Mouse (Mus musculus) brown adipose tissue, adult 24 weeks (tissue): ENCODE data around the gene Pxn. TPM values are rescaled to one million over a fixed set of nuclear protein-coding genes. Genes with fewer than 3 reads are reported as not detected.

Source experiments
- H3K27ac ChIP-seq: fragments of 200-500 bp; replicated peaks from 2 replicates; pipeline ENCODE4 v1.5.1; 2012; ENCODE audit warnings: low read depth, mild to moderate bottlenecking, low read length
- H3K4me1 ChIP-seq: fragments of 200-500 bp; 2 replicates; pipeline ENCODE4 v1.6.1; 2012; ENCODE audit warnings: low read length, mixed read lengths; ENCODE audit not compliant: control insufficient read depth, insufficient read depth, insufficient read length
- H3K4me3 ChIP-seq: fragments of 200-500 bp; 2 replicates; pipeline ENCODE4 v1.5.1; 2012; ENCODE audit warnings: low read depth, mild to moderate bottlenecking, low read length, moderate library complexity; ENCODE audit not compliant: insufficient read depth
- polyA plus RNA-seq: library from polyadenylated mRNA; stranded (reverse); fragments of >200 nt; gene quantifications from 2 replicates; pipeline ENCODE4 v1.2.4, GENCODE M21; 2012; ENCODE audit not compliant: missing spikeins, insufficient read depth, insufficient read length

Gene Pxn
- polyA plus RNA-seq, 1 experiment: 10.6 TPM

DNA sequence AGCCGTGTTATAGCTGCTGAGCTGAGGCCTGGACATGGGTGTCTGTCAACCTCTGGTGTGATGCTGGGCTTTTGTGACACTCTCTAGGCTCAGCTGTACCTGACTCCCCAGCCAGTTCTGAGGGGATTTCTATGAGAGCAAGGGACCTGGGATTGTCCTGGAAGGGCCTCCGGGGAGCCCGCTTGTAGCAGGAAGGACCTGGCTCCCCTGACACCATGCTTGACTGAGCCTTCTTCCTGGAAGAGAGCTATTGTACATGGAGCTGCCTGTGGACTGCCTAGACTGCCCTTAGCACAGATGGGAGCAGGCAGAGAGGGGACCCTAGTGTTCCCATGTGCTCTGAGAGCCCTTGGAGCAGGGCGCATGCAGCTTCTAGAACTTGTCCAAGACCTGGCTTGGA is 18.9 kb downstream of the Pxn start:
- peaks cover 65% of the 10 kb centered on the region for H3K4me1 ChIP-seq
- no peak overlapping the region for H3K4me3 ChIP-seq
- H3K27ac ChIP-seq: peak overlapping the region; percentile 22; the same call in 1 of the 2 replicates

DNA sequence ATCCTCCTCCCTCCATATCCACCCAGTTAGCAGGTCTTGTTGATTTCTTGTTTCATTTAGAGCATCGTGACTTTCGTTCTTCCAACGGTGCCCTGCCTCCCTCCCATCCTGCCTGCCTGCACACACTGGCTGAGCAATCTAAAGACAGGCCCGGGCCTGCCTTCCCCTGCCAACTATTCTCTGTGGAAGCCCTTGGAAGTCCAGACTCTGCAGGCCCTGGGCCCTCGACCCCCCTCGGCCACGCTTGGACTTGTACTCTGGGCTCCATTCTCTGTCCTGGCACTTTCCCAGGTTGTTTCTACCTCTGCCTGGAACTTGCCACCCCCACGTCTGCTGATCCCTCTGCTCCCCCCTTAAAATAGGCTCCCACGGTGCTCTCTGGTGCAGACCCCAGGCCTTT is 19.5 kb downstream of the Pxn start:
- no peak overlapping the region for H3K27ac ChIP-seq

DNA sequence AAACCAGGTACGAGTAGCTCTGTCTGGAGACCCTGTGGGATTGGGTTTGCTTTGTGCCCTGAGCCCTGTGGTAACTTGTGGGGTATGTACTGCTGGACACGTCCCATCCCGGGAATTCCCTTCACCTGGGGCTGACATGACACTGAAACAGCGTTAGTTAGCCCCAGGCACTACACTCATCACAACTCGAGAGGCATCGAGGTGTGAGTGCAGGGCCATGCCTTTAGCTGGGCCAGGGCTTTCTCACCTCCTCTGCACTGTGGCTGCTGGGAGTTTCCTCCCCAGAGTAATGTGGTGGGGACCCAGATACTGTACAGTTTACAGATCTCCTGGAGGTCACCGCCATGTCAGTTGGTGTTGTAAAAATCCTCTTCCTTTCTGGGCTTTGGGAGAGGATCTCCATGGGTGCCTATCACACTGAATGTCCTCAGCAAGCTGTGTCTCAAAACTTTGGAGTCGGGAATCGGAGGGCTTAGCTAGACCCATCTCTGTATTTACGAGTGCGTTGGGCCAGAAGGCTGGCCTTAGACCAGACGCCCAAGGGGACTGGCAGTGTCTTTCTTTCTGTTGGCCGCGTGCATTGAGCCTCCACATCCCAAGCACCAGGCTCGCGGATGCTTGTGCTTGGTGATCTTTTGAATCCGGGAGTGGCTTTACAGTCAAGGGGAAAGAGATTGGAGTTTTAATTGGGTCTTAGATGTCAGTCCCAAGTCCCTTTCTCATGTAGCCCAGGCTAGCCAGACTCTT is 20.2 kb downstream of the Pxn start:
- Histone ChIP-seq H3K27ac (no peak overlapping the region), H3K4me3 (no peak overlapping the region), H3K4me1 (peaks cover 70% of the 10 kb centered on the region)

More for the DNA sequence above, 19.5 kb downstream of the Pxn start:
- Histone ChIP-seq H3K4me3 (no peak overlapping the region), H3K4me1 (peaks cover 68% of the 10 kb centered on the region)

DNA sequence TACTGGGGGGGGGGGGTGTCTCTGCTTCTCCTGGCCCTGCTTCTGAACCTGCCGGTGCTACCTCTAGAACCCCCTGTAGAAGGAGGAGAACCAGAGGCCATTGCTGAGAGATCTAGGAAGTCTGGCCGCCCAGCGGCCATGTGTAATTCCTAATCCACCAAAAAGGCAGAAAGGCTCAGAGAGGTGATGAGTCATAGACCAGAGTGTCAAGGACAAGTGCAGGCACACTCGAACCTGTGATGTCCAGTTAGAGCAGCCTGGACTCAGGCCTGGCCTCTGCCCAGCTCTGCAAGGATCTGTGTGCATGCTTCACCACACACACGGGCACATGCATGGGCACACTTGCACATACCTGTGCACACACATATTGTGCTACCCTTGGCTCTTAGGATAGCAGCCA is 21.7 kb downstream of the Pxn start:
- H3K4me1 ChIP-seq: peaks cover 73% of the 10 kb centered on the region
- H3K4me3 ChIP-seq: no peak overlapping the region
- H3K27ac ChIP-seq: no peak overlapping the region

DNA sequence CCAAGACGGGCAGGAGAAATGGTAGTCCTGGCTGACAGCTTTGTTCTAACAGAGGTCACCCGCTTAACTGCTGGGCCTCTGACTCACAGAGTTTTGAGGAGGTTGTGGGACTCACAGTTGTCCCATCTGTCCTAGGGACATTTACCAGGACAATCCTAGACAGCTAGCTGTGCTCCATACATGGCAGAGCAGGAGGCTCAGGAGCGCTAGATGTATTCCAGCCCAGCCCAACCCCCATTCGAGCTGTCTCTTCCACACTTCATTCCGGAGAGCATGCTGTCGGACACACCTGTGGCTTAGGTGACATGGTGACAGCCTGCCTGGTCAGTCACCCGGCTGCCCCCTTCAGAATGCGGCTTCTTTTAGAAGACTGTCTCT is 22.9 kb downstream of the Pxn start:
- H3K27ac ChIP-seq: peak overlapping the region; percentile 78
- H3K4me1 ChIP-seq: peaks cover 71% of the 10 kb centered on the region

DNA sequence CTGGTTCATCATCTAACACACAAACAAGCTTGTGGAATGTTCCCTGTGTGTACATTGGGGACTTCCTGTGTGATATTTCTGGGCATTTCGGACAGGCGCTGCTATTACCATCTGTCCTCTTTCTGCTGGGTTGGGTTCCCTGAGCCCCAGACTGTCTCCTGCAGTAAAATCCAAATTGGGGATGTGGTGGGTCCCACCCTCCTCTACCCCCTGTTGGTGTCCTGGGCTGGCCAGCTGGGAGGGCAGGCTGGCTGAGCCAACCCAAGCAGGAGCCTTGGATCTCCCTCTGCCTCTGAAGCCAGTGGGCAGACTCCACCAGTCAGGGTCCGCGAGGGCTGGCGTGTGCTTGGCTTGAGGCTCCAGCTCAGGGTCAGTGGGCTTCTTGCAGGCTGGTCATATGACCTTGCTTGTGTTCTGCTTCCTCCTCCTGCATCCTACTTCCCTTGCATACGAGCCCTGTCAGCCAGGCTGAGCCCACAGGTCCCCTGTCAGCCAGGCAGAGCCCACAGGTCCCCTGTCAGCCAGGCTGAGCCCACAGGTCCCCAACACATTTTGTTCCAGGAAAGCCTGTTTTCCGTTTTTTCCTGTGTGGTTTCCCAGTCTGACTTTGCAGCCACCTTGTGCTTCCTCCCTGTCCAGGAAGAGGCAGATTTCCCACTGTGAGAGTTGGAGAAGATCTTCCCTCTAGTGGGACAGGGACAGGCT is 23.4 kb downstream of the Pxn start:
- Histone ChIP-seq H3K4me3 (no peak overlapping the region), H3K27ac (peak overlapping the region; percentile 78), H3K4me1 (peaks cover 72% of the 10 kb centered on the region)

More for the DNA sequence above, 22.9 kb downstream of the Pxn start:
- no peak overlapping the region for H3K4me3 ChIP-seq

DNA sequence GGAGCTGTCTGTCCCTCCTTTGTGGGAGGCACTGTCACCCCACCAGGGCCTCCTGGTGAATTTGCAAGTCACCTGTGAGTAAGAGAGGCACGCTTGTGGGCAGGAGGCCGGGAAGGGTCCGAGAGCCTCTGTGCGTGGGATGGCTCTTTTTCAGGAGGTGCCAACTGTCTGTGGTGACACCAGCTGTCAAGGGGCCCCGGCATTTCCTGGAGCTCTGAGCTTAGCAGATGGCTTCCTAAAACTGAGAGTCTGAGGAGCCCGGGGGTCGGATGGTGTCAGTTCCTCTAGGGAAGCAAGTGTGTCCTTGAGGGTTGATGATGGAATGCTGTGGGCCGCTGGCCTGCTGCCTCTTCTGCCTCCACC is 24.0 kb downstream of the Pxn start:
- Histone ChIP-seq H3K4me1 (peaks cover 72% of the 10 kb centered on the region), H3K27ac (peak overlapping the region; percentile 78), H3K4me3 (no peak overlapping the region)

DNA sequence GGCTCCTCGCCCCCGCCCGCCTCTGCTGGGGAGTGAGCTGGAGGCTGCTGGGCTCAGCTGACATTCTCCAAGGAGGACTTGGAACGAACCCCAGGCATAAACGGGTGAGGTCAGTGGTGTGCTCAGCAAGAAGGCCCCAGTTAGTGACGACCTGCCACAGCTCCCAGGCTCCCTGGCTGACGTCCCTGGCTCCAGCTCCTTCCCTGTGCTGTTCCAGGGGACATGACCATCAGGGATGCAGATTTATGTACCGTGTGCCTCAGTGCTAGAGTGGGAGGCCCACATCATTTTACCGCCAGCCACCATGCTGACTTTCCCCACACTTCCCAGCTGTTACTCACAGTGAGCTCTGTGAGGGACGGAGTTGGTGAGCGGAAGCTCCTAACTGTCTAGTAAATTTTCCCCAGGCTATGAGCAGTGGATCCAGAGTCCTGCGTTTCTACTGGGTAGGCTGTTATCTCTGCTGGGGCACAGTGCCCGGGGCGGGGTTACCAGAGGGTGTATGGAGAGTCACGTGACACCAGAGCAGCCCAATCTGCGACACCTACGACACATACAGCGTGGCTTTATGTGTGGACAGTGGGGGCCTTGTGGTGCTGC is 25.3 kb downstream of the Pxn start:
- Histone ChIP-seq H3K4me3 (no peak overlapping the region), H3K27ac (peak overlapping the region; percentile 52), H3K4me1 (peaks cover 73% of the 10 kb centered on the region)

DNA sequence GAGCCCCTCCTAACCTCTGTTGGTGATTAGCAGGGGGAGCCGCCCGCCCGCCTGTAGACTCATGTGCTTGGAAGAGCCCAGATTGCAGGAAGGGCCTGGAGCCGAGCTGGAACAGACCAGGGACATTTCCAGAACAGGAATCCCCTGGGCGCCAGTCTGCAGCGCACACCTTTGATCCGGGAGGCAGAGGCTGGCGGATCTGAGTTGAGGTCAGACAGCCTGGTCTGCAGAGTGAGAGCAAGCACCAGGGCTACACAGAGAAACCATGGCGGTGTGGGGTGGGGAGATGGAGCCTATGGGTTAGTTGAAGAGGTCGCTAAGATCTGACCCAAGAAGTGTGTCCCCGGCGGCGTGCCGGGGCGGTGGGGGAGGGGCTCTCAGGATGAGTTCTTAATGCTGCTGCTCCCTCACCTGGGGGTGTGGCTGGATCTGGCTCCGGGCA is 27.8 kb downstream of the Pxn start:
- H3K27ac ChIP-seq: peak overlapping the region; percentile 84
- H3K4me3 ChIP-seq: peak overlapping the region; percentile 9
- peaks cover 71% of the 10 kb centered on the region for H3K4me1 ChIP-seq

DNA sequence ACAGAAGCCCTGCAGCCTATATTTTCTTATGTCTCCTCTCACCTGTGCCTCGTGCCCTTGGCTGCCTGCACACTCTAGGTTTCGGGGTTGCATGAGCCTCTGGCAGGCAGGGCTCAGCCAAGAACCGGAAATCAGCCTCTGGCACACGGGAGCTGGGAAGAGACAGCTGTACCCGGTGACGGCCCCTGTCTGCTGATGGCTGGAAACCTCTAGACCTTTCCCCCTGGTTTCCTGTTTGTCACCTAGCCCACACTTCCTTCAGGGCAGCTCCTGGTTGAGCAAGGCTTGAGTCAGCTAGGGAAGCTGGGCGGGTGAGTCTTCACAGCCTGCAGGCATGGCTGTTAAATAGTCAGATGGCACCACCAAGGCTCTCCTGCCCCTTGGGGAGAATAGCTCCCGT is 28.4 kb downstream of the Pxn start:
- Histone ChIP-seq H3K27ac (peak overlapping the region; percentile 84), H3K4me1 (peaks cover 66% of the 10 kb centered on the region), H3K4me3 (peak overlapping the region; percentile 9)

DNA sequence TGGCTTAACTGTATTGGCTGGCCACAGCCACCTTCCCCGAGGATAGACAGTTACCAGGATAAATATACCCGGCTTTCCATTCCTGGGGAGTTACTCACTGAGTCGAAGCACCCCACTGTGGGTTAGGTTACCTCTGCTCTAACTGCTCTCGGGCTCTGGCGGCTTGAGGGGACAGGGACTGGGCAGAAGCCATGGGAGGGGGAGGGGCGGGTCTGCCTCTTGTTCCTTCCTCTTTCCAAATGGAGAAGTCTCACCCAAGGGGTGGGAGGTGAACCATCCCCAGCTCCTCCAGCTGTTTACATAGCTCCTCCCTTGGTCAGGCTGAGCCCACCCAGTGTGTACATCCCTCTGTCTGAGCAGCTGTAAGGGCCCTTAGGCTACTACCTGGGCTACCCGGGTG is 29.2 kb downstream of the Pxn start:
- H3K27ac ChIP-seq: peak overlapping the region; percentile 84
- H3K4me1 ChIP-seq: peaks cover 60% of the 10 kb centered on the region
- H3K4me3 ChIP-seq: no peak overlapping the region

DNA sequence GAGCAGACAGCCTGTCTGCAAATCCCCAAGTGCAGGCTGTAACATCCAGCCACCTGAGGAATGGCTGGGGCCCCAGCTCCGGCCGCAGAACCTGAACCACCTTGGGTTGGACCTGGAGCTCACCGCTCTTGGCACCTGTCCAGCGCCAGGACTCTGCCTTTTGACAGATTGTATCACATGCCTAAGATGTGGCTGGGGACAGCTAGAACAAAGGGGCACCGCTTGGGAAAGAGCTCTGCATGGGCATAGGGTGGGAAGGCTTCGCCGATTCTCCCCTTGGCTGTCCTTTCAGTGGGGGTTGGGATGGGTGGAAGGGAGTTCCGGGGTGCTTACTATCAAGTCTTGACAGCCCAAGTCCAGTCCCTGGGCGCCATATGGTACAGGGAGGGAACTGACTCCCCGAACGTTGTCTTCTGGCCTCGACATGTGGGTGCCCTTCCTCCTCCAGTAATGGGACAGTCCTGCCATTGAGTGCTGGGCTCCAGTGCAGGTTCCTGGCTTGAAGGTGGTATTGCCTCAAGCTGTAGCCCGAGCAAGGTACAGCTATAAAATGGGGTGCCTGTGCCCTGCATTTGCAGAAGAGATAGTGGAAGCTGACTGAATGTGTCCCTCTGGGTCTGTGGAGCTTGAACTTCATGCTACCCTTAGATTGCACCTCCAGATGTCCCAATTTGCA is 31.7 kb downstream of the Pxn start:
- H3K4me1 ChIP-seq: peaks cover 56% of the 10 kb centered on the region
- no peak overlapping the region for H3K4me3 ChIP-seq
- H3K27ac ChIP-seq: no peak overlapping the region

DNA sequence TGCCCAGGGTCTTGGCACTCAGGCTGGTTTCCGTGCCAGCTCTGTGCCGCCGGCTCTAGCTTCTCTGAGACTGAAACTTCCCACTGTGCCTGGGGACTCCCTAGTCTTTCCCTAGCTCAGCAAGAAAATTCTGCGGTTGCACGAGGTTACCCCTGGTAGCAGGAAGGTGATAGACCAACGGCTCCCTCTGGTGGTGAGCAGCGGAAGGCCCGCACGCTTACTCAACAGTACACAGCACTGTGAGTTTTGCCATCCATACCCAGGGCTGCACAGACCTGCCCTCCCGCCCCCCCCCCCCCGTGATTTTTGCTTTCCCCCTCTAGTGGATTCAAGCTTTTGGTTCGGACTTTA is 32.2 kb downstream of the Pxn start:
- H3K4me1 ChIP-seq: peaks cover 54% of the 10 kb centered on the region
- no peak overlapping the region for H3K4me3 ChIP-seq
- no peak overlapping the region for H3K27ac ChIP-seq

DNA sequence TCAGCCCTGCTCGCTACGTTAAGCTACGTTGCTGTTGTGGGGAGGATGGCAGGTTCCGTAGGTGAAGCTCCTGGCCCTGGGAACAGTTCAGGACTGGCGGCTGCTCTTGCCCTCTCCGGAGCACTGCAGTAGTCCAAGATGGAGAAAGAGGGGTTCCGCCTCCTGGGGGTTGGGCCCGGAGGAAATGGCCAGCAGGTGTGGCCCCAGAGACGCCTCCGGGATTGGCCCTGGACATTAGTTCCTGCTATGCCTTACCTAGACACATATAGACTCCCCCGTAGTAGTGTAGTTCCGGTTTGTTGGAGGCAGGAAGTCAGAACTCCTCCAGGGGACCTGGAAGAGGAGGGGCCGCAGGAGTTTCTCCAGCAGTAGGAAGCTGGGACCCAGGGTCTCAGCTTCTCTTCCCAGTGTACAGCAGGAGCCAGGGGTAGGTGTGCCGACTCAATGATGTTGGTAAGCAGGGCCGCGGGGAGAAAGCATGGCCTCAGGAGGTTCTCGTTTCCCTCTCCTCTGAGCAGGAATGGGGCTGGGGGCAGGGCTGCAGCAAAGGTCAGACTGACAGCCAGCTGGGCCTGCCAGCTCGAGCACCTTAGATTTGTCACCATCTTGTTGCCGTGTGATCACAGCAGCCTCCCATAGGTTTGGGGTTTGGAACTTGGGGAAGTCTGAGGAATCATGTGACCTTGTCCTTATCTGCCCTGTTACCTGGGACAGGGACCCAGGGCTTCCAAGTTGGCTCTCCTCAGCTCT is 36.3 kb downstream of the Pxn start:
- H3K27ac ChIP-seq: no peak overlapping the region
- peak overlapping the region; percentile 13; the same call in 1 of the 2 replicates for H3K4me3 ChIP-seq
- peaks cover 27% of the 10 kb centered on the region for H3K4me1 ChIP-seq
